Mouse (Mus musculus): ENCODE measurements around the gene Snhg11.

The Snhg11 gene

DNA sequence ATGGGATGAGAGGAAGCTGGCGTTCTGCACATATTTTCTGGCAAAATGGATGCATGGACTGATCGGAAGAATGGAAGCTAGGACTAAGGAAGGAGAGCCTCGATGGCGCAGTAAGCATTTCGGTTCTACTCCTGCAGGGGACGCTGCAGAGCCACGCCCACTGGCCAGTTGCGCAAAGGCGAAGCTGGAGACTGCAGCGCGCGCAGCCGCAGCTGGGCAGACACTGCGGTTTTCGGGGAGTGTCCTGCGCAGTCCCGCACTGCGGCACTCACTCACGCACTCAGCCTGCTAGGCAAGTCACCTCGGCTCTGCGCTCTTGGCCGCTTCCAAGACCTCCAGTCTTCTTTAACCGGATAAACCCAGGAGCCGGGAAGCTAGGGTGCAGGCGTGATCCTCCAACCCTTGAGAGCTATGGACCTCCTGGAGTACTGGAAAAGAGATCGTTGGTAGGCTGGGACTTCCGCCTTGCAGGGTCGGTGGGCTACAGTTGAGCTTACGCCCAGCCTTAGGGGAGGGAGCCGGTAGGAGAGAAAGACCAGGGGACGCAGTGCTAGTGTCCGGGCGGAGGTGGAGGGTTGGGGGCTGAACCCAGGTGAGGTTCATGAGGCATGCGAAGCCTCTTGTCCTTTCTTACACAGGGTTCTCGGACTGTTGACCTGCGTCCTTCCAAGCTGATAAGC is at the start of gene Snhg11:
Gene Snhg11 (plus strand): TSS at position 196 of the 680 bp plus-strand sequence.
- DNase-seq (ENCODE audit: low spot score): peak; percentile 68

DNA sequence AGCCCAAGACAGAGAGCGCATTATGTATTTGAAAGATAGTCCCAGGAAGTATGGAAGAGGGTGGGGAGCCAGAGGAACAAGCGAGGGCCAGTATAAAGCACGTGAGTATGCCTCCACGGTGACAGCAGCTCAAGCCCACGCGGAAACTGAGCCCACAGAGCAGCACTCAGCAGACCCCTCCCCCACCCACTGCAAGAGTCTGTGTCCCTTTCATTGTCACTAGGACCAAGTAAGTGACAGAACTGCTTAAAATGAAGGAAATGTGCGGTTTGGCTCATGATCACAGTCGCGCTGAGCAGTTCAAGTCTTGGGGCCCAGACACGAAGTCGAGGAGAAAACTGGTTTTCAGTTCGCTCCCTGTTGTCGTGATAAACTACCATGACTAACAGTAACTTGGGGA is 41.1 kb upstream of the Snhg11 start:
- DNase-seq (ENCODE audit: low spot score): no peak

DNA sequence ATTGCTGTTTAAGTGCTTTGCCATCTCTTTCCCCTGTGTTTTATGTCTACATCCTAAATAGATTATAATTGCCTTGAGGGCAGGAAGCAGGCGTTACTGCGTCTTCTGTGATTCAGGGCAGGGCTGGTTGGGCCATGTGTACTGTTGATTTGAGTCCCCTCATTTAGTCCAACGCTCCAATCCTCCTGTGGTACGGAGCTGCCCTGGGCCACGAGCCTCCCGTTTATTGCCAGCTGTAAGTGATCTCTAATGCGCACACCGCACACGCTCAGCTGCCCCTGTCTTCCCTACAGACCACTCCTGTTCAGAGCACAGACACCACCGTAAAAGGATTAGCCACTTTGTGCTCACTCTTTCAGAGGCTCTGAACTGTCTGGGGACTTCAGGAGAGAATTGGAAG is 37.7 kb upstream of the Snhg11 start:
- DNase-seq (ENCODE audit: low spot score): no peak

DNA sequence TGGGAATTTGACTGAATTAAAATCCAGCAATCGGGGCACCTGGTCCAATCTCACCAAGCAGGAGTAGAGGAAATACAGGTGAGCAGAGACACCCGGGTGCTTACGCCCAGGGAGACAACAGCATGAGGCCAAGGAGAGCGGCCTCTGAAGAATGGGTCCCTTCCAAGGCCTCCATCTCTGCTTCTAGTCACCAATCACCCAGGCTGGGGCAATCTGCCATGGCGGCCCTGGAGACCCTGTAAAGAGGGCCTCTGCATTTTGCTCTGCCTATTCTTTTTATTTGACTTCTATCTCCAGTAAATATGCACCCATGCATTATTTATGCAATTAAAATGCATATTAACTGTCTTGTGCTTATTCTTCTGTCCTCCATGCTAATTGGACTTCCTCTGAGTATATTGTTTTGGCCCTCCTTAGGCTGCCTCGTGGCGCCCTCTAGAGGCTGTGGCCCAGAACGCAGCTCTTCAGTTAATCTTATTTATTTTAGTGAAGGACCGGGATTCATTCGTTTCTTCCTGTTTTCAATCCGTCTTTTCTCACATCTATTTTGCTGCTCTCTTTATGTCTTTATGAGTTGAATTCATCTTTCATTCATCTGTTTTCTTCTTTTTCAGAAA is 35.4 kb upstream of the Snhg11 start:
- DNase-seq (ENCODE audit: low spot score): no peak

DNA sequence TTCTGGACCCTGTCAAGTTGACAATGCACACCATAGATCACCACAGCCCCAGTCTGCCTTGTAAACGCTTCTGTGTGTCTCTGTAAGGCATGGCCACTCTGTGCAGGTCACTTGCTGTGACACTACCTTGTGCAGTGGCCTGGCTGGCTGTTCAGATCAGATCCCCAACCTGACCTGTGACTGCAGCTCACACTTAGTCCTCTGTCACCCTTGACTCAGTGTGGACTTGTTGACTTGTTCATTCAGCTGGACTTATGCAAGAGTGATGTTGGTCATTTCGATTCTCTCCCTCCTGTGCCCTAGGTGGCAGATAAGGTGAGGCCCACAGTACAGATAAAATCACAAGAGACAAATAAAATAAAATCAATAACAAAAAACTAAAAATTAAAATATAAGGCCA is 34.1 kb upstream of the Snhg11 start:
- DNase-seq (ENCODE audit: low spot score): no peak

DNA sequence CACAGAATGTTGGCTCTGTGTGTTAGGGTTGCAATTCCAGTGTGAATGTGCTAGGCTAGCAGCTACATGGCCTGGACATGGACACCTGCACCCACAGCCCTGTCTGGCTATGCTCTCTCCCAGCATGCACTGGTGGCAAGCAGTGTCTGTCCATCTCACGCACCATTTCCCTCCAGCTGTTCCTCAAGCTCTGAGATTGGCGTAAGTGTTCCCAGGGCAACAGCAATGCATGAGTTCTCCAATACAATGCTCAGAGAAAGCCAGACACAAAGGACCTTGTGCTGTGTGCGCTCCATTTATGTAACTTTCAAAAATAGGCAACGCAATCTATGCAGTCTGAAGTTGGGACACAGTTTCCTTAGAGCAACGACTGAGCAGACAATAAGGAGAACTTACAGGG is 31.9 kb upstream of the Snhg11 start:
- no peak for DNase-seq (ENCODE audit: low spot score)

DNA sequence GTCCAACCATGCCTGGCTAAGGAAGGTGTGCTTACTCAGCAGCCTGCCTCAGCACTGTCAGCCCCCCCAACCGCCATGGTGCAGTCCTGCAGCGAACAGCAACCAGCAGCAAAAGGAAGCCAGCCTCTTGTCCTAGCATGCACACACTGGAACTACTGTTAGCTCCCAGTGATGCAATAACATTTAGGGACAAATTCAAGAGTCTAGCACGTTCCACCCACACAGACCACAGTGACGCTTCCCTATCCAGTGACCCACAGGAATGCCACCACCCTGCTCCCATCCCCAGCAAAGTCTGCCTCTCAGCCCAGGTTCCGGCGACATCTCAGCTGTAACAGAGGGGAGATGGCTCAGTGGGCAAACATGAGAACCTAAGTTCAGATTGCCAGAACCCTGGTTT is 29.0 kb upstream of the Snhg11 start:
- DNase-seq (ENCODE audit: low spot score): no peak

DNA sequence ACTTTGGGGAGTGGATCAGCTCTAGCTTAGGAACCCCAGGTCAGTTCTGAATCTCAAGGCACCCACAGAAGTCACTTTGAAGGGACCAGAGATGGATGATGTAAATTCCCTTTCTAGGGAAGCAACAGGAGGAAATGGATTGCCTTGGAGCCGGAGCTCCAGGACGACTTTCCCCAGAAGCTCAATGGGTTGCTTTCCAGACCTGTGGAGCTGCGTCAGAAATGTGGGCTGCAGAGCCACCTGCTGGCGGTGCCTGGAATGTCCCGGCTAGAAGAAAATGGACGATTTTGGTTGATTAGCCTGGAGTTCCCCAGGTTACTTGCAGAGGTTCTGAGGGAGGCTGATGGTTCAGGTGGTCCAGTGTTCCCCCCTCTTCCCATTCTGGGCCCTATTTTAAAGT is 27.6 kb upstream of the Snhg11 start:
- peak; percentile 30 for DNase-seq (ENCODE audit: low spot score)

DNA sequence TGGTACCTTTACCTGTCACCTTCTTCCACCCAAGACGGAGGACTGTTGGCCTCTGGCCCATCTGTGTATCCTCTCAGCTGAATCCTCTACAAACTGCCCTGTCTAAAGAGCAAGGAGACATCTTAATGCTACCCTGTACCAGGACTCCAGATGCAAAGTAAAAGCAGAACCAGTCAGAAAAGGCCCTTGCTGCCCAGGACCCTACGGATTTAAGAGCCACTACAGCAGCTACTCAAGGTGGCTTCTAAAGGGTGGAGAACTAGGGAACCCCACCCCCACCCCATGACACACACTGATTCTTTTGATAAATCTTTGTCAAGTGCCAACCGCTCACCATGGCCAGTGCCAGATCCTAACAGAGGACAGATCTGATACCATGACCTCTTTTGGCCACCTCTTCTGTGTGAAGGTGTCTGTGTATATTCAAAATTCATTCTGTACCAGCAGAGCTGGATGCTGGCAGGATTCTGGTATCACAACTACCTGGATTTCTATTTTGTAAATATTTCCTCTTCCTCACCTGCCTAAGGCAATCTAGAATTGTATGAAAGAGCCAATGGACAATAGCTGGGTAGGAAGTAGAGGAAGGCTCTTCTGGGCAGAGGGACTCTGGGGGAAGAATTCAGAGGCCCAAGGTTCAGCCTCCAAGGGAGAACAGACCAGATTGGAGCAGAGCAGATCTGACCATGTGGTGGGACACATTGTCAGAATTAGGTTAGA is 22.5 kb upstream of the Snhg11 start:
- DNase-seq (ENCODE audit: low spot score): no peak

DNA sequence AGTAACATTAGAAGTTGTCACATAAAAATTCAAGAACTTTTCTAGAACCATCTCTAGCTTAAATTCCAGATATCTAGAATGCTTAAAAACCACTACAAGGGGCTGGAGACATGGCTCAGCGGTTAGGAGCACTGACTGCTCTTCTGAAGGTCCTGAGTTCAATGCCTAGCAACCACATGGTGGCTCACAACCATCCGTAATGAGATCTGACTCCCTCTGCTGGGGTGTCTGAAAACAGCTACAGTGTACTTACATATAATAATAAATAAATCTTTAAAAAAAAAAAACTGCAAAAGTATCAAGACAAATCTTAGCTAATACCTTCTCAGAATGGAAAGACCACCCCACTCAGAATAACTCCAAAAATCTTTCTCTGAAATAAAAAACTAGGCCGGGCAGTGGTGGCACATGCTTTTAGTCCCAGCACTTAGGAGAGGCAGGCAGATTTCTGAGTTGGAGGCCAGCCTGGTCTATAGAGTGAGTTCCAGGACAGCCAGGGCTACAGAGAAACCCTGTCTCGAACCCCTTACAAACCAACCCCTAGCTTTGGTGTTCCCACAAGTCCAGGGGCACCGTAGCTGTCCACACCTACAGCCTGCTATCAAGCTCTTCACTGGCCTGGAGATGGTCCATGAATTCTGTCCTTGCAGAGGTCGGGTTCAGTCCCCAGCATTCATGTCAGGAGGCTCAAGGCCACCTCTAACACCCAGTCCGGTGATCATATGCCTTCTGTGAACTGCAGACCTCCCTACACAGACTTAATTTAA is 20.9 kb upstream of the Snhg11 start:
- no peak for DNase-seq (ENCODE audit: low spot score)

DNA sequence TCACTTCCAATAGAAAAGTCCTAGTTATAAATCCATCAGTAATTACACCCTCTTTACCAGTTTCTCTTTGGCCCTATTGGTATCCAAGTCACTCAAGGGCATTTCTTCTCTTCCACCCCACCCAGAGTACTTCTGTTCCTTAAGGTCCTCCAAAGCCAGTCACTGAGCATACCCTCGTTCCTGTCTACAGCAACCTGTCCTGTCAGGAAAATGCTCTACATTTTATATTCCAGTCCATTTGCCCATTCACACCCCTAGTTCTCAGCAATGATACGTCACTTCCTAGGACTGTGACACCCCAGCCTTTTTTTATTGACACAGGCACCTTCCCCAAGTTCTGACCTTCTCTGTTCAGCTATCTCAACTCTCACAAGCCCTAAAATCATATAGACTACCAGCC is 20.2 kb upstream of the Snhg11 start:
- DNase-seq (ENCODE audit: low spot score): no peak

DNA sequence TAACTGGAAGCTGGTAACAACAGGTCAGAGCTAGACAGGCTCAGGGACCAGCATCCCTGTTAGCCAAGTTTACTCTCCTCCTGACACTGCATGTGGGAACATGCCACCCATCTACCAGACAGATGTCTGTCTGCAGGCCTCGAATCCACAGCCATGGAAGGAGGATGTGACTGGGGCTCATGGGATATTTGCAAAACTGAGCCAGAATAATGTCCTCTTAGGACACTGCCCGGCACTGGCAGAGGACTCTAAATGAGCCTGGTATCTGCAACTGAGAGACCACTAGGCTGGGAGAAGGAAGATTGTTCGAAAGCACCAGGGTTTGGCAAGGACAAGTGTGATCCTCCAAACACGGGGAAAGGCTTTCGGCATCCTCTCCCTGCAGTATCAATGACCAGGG is 19.3 kb upstream of the Snhg11 start:
- DNase-seq (ENCODE audit: low spot score): no peak

DNA sequence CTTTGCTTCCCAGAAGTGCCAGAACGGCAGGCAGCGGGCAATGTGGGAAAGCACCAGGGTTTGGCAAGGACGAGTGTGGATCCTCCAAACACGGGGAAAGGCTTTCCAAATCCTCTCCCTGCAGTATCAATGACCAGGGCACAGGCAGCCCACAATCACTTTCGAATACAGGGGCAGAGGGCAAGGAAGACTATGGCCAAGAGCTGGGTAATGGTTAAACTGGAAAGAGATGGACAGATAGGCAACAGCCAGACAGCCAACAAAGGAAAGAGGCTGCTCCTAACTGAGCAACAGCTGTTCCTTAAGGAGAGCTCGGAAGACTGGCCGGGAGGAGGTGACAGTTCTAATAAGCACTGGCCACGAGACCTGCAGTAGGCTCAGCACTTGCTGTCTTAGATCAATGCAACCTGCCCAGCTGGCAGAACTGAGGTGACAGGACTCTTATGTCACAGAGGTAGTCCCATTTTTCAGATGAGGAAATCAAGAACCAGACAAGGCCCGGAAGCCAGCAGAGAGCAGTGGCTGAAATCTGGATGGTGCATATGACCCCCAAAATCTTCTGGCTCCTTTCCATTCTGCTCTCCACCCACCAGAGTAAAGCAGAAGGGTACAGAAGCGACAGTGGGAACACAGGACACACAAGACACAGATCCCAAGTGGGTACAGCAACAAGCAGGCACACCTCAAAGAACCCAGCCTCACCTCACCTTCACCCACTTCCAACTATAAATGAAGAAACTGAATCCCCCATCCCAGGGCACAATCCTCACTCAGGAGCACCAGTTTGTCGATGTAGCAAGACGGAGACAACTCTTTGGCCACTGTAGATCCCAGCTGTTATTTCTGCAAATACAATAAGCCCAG is 15.4 kb upstream of the Snhg11 start:
- no peak for DNase-seq (ENCODE audit: low spot score)

DNA sequence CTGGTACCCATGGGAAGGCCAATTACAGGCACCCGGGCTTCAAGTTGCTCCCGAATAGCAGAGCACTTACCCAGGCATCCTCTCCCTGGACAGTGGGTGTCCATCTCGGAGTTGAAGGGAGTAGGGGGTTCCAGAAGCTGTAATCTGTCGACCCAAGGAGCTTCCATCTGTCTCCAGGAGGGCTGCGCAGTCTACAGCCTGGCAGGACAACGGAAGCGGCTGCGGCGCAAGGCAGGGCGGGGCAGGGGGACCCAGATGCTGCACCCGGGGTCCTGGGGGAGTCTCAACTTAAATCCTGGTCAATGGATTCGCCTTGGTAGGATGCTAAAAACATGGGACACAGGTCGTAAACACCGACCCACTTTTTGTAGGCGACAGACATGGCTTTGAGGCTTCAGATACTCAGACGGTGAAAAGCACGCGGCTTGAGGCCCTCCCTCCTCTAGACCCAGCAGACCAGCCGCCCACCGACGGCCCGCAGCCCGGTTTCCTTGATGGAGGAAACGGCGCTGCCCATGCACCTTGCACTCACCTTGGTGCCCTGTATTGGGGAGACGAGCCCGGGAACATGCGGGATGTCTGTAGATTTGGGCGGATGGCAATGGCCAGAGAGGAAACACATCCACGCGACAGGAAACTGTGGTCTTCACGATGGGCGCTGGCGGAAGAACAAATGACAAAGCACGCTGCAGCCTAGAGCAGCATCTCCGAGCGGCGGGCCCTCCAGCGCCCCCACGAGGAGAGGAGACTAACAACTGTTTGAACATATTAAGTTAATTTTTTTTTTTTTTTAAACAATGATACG is 14.4 kb upstream of the Snhg11 start:
- DNase-seq (ENCODE audit: low spot score): peak; percentile 87

DNA sequence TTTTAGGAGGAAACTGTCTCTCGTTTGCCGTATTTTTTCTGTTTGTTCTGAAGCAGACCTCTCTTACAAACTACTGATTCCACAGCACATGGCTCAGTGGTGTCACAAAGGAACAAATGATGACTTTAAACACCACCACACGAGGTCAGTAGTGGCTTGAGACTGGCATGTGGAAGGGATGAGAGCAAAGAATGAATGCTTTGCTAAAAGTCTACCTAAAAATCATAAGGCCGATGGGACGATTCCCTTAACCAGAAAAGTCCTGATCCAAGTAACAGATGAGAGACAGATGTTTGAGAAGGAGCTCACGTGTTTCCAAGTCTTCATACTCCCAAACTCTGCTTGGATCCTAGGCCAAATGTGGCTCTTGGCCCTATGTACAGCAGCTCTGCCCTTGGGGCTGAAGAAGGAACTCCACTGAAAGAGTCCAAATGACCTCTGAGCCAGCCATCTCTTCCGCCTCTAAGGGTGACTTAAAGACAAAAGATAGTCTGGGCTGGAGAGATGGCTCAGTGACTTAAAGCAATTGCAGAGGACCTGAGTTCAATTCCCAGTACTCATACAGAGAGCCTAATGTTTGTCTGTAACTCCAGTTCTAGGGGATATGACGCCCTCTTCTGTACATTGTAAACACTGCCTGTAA is 13.6 kb upstream of the Snhg11 start:
- DNase-seq (ENCODE audit: low spot score): no peak

DNA sequence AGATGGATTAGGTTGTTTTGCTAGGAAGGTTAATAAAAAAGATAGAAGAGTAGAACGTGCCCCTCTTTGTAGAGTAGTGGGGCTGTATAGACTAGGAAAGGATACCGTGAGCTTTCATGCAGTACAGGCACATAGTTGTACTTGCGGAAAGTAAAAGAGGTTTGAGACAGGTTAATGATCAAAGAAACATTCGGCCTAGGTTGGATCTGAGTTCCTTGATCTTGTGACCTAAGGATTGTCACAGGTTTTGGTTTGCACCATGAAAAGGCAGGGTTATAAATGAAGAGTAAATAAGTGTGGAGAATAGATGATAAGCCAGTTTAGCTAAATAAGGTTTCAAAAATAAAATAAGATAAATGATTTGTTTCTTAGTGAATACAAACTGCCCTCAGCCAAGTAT is 11.3 kb upstream of the Snhg11 start:
- DNase-seq (ENCODE audit: low spot score): no peak

DNA sequence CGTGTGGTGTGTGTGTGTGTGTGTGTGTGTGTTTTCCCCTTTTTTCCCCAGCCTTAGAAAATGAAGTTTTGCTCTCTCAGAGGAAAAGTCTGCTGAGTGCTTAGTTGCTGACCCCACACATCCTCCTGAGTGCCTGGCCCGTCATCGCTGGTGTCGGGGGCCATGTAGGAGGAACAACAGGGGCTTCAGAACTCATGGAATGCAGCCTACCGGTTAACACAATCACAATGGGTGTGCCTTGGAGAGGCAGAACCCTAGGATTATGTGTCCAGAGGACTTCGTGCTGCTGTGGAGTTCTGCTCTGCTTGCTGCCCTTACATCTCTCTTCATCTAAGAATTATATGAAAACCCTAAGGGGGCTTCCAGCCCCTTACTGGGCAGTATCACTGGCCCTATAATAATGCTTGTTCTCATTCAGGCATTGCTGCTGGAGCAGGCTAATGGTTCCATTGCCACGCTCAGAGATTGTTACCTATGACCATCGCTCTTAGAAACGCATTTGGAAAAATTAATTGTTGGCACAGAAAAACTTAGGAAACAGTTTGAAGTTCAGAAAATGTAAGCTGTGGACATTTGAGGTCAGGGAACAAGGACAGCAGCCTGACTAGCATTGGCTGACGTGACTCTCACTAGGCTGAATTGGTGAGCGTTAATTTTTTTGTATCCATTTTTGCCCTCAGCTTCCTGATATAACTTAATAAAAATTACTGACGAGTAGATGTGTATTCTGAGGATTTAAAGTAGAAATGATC is 10.2 kb upstream of the Snhg11 start:
- DNase-seq (ENCODE audit: low spot score): no peak

DNA sequence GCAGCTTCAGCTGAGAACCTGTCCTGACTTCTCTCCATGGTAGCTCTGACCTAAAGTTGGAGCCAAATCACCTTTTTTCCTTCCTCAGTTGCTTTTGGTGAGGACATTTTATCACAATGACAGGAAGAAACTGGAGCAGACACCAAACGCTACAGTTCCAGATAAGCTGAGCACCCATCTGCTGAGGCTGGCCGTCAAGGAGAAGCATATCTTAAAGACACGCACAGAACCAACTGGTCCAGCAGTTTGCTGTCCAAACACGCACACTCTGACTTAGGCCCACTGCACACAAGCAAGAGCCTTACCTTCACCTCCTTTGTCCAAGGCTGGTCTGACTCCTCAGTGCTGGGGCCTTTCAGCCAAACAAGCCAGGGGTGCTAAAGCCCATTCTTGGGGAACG is 7.8 kb upstream of the Snhg11 start:
- no peak for DNase-seq (ENCODE audit: low spot score)

DNA sequence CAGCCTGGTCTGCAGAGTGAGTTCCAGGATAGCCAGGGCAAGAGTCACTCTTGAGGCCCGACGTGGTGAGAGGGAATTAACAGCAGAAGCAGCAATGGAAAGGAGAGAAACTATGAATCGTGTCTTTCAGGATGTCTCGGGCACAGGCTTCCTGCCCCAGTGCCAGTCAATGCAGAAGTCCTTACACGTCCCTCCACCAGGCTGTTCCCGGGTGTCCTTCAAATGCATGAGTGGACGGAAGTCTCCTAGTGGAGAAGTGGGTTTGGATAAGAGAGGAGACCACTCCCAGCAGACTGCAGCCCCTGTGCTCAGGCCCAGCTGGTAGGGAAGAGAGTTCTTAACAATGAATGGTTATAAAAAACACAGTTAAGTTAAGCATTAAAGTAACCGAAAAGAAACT is 7.1 kb upstream of the Snhg11 start:
- no peak for DNase-seq (ENCODE audit: low spot score)
